Mouse (Mus musculus) cortical plate, adult 2 months (tissue): ENCODE data around the gene Gm42417. TPM values are rescaled to one million over a fixed set of nuclear protein-coding genes. Genes with fewer than 3 reads are reported as not detected.

Experiments
- H3K27ac ChIP-seq: fragments of 200-500 bp; 2 replicates; pipeline ENCODE4 v1.5.1; 2012; ENCODE audit warnings: low read length, control low read depth, inconsistent platforms; ENCODE audit not compliant: insufficient read depth
- H3K4me1 ChIP-seq: fragments of 200-500 bp; 2 replicates; pipeline ENCODE4 v1.6.1; 2011; ENCODE audit warnings: low read length; ENCODE audit not compliant: control insufficient read depth, insufficient read depth
- H3K4me3 ChIP-seq: fragments of 200-500 bp; 2 replicates; pipeline ENCODE4 v1.5.1; 2011; ENCODE audit warnings: mild to moderate bottlenecking, low read length, control low read depth; ENCODE audit not compliant: insufficient read depth
- CTCF ChIP-seq: fragments of 200-500 bp; IDR thresholded peaks from 2 replicates; pipeline ENCODE4 v1.5.1; 2011; ENCODE audit warnings: mild to moderate bottlenecking, control low read depth, low read length; ENCODE audit not compliant: insufficient read depth; ENCODE audit errors: extremely low read depth
- POLR2A ChIP-seq: fragments of 200-500 bp; IDR thresholded peaks from 2 replicates; pipeline ENCODE4 v1.6.1; 2011; ENCODE audit warnings: mild to moderate bottlenecking, low read length, control low read depth; ENCODE audit not compliant: insufficient read depth; ENCODE audit errors: extremely low read depth
- polyA plus RNA-seq: library from polyadenylated mRNA; depleted of rRNA; stranded (reverse); fragments of >200 nt; gene quantifications from 2 replicates; pipeline ENCODE4 v1.2.3, GENCODE M21; 2012

Gm42417 gene
- polyA plus RNA-seq, 1 experiment, result 0.04 TPM

DNA sequence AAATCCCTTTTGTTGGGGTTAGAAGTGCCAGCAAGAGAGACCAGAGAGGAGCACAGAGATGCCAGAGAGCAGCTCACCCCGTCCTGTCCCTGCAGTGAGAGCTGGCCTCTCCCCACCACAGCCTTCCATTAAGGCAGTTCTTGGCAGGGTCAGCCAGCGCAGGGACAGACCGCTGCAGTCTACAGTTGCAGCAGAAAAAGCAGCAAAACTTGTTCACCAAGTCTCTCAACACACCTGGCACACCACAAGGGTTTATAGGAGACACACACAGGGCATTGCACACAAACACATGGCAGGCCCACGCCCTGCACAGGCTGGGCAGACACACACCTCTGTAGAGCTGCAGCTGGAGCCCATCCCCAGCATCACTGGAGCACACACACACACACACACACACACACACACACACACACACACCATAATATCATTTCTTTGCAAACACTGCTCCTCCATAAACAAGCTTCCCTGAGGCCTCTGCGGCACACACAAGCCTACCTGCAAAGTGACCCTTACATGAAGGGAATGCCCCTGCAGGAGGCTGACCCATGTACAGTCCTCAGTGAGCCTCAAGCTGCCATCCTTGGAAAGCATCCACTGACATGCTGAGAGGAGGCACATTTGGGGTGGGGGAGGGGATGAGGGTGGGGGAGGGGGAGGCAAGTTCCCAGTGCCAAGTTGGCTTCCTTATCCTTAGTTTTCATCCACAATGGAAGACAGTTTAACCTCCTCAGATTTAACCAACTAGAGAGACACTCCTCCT, 35.1 kb upstream of the Gm42417 start:
- TF ChIP-seq CTCF (no peak), POLR2A (no peak)
- Histone ChIP-seq H3K4me3 (no peak overlapping the region), H3K4me1 (no peaks in the 10 kb centered on the region), H3K27ac (no peak overlapping the region)

DNA sequence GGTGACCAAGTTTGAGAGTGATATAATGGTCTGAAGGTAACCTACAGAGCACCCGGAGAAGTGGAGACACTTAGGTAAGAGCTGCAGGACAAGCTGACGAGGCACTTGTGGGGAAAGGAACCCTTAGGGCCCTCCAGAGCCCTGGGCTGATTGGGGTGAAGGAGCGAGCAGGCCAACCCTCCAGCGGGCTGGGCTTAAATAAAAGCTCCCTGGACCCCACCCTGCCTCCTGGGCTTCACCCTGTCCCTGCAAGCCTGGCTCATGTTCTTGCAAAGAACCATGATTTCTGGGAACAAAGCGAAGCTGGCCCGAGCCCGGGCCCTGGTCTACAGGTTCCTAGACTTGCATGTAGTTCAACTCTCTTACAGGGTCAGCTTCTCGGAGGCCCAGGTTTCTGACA, 34.3 kb upstream of the Gm42417 start:
- TF ChIP-seq CTCF (no peak), POLR2A (no peak)
- Histone ChIP-seq H3K27ac (no peak overlapping the region), H3K4me1 (no peaks in the 10 kb centered on the region), H3K4me3 (no peak overlapping the region)

DNA sequence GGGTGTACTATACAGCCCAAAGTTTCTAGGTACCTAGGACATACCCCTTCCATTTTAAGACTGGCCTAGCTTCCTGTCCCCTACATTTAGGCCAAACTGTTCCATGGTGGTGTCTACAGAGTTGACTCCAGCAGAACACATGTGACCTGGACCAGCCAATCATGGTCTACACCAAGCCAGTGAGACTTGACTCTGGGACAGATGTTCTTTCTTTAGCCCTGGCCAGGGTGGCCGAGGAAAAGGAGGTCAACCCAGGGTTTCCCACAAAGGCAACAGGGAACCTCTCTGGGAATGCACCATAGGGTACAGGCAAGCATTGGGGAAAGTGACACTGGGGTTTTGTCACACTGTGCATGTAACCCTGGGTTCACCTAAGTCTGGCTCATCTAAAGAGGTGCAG, 33.5 kb upstream of the Gm42417 start:
- H3K27ac ChIP-seq, result no peak overlapping the region
- no peak for TF ChIP-seq POLR2A
- TF ChIP-seq CTCF, result no peak
- H3K4me1 ChIP-seq, result no peaks in the 10 kb centered on the region
- no peak overlapping the region for H3K4me3 ChIP-seq

DNA sequence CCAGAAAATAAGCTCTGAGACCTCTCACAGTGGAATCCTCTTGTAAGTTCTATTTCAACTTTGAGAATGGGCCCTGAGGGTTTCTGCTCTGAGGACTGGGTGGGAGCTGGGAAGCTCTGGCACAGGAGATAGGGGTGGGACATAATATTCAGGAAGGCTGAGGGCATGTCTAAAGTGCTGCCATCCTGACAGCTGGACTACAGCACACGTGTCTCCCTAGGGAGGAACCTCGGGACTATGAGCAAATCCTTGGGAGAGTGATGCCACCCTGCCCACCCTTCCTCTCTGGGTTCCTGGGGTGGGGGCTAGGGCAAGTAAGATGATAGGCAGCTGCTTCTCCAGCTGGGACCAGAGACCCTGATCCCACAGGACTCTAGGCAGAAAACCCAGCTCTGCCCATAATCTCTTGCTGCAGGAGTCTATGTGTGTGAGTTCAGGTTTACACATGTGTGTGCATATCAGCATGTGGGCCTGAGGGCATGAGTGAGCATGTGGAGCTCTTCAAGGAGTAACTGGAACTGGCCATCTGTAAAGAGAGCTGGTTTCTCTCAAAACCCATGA, 33.0 kb upstream of the Gm42417 start:
- Histone ChIP-seq H3K27ac (no peak overlapping the region), H3K4me1 (no peaks in the 10 kb centered on the region), H3K4me3 (no peak overlapping the region)
- TF ChIP-seq POLR2A (no peak), CTCF (no peak)

DNA sequence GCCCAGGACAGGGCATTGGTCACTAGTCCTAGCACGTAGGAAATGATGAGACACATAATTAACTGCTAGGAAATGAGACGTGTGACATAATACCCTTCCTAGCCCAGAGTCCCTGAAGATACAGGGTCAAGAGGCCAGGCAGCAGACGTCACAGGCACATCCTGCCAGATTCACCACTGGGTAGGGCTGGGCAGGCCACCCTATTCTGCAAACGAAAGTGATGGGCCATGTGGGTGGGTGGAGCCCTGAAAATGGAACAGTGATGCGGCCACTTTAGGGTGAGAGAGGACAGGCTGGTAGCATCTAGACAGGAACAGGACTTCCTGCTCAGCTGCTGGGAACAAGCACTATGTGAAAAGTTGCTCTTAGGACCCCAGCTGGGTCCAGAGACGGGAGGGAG, 32.4 kb upstream of the Gm42417 start:
- peaks cover 3% of the 10 kb centered on the region; the same call in 1 of the 2 replicates for H3K4me1 ChIP-seq
- no peak overlapping the region for H3K27ac ChIP-seq
- TF ChIP-seq POLR2A (no peak), CTCF (no peak)
- no peak overlapping the region for H3K4me3 ChIP-seq

DNA sequence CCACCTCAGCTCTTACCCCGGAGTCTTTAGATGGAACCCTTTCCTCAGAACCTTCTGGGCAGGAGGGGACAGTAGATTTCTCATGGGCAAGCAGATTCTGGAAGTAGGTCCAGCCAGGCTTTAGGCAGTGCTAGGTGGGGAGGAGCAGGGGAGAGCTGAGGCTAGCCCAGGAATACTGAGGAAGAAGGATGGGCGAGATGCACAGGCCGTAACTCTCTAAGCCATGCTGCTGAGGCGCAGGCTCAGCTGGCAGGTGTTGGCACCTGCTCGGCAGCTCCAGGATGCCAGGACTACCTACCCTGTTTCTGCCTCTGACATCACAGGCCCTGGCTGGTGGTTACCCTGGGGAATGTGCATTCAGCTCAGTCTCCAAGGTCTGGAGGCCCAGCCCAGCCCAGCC, 31.1 kb upstream of the Gm42417 start:
- H3K27ac ChIP-seq, result no peak overlapping the region
- H3K4me1 ChIP-seq, result peaks cover 3% of the 10 kb centered on the region; the same call in 1 of the 2 replicates
- TF ChIP-seq CTCF, result no peak
- no peak for TF ChIP-seq POLR2A
- H3K4me3 ChIP-seq, result no peak overlapping the region

DNA sequence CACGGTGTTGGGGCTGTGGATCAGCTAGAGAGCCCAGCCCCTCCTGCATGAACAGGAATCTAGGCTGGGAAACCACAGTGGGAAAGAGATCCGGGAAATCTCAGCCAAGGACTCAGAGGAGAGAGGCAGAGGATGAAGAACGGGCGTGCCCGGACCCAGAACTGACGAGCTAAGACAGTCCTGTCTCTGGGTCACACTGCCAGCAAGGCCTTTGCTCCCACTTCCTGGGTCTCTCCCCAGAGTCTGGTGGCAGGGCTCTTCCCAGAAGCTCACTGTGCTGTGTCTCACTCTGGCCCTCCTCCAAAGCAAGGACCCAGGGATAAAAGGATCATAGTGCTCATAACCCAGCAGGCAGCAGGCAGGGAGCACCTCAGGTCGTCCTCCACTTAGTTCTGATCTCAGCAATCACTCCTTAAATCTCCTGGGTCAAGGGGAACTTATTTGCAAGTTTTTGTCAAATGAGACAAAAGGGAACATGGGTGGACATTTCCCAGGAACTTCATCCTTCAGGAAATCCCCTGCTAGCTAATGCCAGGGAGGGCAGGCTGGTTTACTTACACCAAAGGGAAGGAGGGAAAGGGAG, 30.6 kb upstream of the Gm42417 start:
- no peak for TF ChIP-seq CTCF
- H3K4me3 ChIP-seq, result no peak overlapping the region
- H3K27ac ChIP-seq, result no peak overlapping the region
- H3K4me1 ChIP-seq, result peaks cover 3% of the 10 kb centered on the region; the same call in 1 of the 2 replicates

DNA sequence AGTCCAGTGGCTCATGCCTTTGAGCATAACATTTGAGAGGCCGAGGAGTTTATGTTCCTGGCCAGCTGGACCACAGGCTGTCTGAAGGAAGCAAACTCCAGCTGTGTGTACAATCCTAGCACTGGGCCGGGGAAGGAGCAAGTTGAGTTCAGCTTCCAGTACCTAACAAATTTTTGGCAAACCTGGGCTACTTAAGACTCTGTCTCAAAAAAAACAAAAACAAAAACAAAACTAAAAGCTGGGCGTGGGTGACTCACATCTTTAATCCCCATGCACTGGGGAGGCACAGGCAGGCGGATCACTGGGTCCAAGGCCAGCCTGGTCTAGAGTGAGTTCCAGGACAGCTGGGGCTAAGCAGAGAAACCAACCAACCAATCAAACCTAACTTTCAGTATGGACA, 29.5 kb upstream of the Gm42417 start:
- peaks cover 3% of the 10 kb centered on the region; the same call in 1 of the 2 replicates for H3K4me1 ChIP-seq
- H3K4me3 ChIP-seq, result no peak overlapping the region
- H3K27ac ChIP-seq, result no peak overlapping the region
- no peak for TF ChIP-seq CTCF
- TF ChIP-seq POLR2A, result no peak

DNA sequence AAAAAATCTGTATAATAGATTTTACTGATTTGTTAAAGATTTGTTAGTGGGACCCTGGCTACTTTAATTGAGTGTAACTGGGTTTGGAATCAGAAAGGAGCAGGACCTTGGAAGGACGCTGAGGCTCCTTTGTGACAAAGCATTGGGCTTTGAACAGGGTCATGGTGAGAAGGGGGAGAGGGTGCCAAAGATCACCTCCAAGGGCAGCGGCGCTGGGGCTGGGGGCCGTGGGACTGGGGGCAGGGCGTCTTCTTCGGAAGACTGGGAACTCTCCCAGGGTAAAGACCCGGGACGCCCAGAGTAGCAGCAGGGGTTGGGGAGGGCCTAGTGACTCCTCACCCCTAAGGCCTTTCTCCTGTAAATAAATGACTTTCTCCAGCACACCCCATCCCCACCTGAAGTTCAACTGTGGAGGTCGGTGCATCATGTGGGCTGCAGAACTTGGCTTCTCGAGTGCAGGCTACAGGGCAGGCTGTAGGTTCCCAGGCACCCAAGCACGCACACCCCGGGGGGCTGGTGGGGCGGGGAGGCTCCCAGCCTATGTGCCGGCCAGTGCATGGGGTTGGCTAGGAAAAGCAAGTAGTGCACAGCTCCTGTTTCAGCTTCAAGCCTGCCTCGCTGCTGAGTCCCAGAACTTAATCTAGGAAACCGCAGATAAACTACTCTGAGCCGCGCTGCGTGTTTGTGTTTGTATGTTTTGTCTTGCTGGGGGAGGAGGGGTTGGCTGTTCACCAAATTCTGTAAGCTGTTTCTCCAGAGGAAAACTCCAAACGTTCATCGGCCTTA, 28.8 kb upstream of the Gm42417 start:
- H3K4me1 ChIP-seq, result peaks cover 3% of the 10 kb centered on the region; the same call in 1 of the 2 replicates
- H3K27ac ChIP-seq, result no peak overlapping the region
- no peak for TF ChIP-seq CTCF
- TF ChIP-seq POLR2A, result no peak
- no peak overlapping the region for H3K4me3 ChIP-seq

DNA sequence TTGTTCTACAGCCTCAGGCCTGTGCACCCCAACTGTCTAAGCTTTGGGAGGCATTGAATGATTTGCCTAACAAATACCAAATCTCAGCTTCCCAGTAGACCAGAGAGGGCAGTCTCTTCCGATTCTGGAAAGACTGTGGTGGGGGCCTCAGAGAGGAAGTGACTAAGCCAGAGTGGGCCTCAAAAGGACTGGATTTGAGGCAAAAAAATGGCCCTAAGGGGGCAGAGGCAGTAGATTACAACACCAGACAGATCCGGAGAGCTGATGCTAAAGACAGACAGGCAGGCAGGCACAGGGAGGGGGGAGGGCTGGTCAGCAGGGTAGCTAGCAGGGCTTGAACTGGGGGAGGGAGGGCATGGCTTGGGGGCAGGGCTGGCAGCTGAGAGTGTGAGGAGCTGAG, 27.2 kb upstream of the Gm42417 start:
- TF ChIP-seq POLR2A (no peak), CTCF (no peak)
- H3K4me3 ChIP-seq, result no peak overlapping the region
- peaks cover 3% of the 10 kb centered on the region; the same call in 1 of the 2 replicates for H3K4me1 ChIP-seq
- no peak overlapping the region for H3K27ac ChIP-seq
